Mouse (Mus musculus): ENCODE results near the gene Cdk11b. TPM values are rescaled to one million over a fixed set of nuclear protein-coding genes. Genes with fewer than 3 reads are reported as not detected.
"Not testable (repeated sequence)": the region's sequence is repeated elsewhere in the genome, so short reads cannot be mapped to it uniquely, and the experiment has no call there.

Cdk11b gene
- total RNA-seq, 4 experiments from 2014 or later, result 42.1 to 54.8 (median 46.9) TPM

GRCm38 (mm10) chr4:155668689-155669597 is 44.3 kb downstream of the Cdk11b start, which contains the start of gene Mib2:
Gene Mib2, minus strand, starts transcription at chr4:155669198.
- DNase-seq (ENCODE audit: low spot score in 2 of 2), result peak; percentile 96 to 98

DNA sequence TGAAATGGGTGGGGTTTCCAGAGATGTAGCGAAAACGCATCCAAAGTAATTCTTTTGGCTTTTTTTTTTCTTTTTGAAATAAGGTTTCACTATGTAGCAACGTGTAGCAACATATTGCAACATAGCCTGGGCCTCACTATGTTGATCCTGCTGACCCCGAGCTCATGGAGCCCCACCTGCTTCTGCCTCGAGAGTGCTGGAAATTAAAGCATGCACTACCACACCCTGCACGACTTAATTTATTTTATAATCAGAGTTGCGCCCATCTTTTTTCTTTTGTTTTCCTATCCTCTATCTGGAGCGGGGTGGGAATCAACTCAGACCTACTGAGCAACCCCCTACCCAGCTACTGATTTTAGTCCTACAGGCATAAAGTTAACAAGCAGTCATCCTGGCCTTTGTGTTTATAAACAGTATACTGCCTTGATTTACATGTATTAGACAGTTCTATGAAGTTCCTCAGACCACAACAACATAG is 45.0 kb downstream of the Cdk11b start:
- no peak for DNase-seq (ENCODE audit: low spot score in 2 of 2)

GRCm38 (mm10) chr4:155670236-155670635 is 45.6 kb downstream of the Cdk11b start:
- not testable (repeated sequence) for DNase-seq (ENCODE audit: low spot score in 2 of 2)

GRCm38 (mm10) chr4:155672082-155672481 is 47.4 kb downstream of the Cdk11b start:
- DNase-seq (ENCODE audit: low spot score in 2 of 2), result no peak

DNA sequence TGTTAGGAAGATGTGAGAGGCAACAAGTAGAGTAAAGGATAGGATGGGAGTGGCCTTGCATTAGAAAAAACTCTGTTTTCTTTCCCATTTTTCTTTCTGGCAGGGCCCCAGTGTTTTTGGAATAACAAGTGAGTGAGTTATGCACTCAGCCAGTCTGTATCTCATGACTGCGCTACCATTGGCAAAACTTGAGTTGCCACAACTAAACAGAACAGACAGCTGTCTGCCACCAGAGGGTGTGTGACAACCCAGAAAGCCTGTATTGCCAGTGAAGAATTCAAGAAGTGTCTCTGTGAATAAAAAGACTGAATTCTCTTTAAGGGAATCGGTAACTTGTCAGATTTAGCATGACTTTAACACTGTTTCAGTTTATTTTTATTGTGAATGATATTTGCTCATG is 51.3 kb downstream of the Cdk11b start:
- no peak for DNase-seq (ENCODE audit: low spot score in 2 of 2)

GRCm38 (mm10) chr4:155683670-155684277 is 59.1 kb downstream of the Cdk11b start:
- not testable (repeated sequence) for DNase-seq (ENCODE audit: low spot score in 2 of 2)

GRCm38 (mm10) chr4:155687764-155688163 is 63.1 kb downstream of the Cdk11b start:
- not testable (repeated sequence) for DNase-seq (ENCODE audit: low spot score in 2 of 2)

DNA sequence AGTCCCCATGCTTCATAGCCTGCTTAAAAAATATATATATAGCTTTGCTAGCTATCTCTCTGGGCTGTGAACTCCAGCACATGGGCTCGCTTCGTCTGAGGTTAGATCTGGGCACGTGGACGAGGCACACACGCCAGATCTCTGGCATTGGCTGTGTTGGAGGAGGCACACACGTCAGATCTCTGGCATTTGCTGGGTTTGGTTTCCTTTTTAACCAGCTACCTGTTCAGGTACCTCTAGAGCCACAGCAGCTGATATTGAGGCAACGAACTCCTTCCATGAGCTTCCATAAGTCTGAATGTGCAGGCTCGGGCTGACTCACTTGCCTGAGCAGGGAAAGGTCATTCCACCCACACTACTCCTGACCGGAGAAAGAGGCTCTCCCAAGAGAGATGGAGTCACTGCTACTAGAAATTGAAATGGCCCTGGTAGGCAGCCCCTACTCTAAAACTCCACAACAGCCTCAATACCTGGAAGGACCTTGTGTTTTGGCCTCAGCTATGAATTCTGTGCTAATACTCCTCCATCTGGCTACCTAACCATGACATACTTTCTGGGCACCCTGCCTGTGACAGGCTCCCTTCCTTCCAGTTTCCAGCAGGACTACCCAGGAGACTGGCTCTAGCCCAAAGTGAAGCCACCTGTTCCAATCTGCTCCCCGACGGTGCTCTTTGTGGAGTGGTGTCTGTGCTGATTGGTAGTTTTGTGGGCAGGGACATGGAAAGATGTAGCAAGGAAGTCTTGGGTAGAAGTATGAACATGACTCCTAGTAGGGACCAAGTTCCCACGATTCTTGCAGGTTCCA is 66.1 kb downstream of the Cdk11b start:
- DNase-seq (ENCODE audit: low spot score in 2 of 2), result peak; percentile 72 to 80

DNA sequence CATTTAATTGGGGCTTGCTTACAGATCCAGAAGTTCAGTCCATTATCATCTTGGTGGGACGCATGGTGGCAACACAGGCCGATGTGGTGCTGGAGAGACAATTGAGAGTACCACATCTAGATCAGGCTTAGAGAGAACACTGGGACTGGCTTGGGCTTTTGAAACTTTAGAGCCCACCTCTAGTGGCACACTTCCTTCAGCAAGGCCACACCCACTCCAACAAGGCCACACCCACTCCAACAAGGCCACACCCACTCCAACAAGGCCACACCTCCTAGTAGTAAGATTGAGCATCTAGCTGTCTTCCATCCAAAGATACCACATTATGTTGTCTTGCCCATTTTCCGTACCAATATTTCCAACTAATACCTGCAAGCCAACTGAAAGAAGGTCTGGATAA is 67.8 kb downstream of the Cdk11b start:
- no peak for DNase-seq (ENCODE audit: low spot score in 2 of 2)

DNA sequence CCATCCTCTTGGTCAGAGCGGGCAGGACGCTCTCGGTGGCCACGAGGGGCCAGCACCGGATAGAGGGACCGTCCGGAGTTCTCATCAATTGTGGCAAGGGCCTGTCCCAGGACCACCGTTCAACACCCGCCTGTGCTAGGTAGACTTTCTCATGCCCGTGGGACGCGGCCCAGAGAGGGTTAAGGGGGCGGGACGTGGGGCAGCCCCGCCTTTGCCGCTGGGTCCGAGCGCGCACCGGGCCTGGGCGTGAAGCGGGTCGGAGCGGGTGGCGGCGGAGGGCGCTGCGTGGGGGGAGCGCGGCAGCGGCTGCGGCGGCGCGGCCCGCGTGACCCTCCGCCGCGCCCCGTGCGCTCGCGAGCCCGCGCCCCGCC is 69.4 kb downstream of the Cdk11b start, which contains the start of gene Fndc10:
Gene Fndc10, plus strand, starts transcription at position 232 of the 371 bp plus-strand sequence.
- peak; percentile 49 to 62 for DNase-seq (ENCODE audit: low spot score in 2 of 2)

DNA sequence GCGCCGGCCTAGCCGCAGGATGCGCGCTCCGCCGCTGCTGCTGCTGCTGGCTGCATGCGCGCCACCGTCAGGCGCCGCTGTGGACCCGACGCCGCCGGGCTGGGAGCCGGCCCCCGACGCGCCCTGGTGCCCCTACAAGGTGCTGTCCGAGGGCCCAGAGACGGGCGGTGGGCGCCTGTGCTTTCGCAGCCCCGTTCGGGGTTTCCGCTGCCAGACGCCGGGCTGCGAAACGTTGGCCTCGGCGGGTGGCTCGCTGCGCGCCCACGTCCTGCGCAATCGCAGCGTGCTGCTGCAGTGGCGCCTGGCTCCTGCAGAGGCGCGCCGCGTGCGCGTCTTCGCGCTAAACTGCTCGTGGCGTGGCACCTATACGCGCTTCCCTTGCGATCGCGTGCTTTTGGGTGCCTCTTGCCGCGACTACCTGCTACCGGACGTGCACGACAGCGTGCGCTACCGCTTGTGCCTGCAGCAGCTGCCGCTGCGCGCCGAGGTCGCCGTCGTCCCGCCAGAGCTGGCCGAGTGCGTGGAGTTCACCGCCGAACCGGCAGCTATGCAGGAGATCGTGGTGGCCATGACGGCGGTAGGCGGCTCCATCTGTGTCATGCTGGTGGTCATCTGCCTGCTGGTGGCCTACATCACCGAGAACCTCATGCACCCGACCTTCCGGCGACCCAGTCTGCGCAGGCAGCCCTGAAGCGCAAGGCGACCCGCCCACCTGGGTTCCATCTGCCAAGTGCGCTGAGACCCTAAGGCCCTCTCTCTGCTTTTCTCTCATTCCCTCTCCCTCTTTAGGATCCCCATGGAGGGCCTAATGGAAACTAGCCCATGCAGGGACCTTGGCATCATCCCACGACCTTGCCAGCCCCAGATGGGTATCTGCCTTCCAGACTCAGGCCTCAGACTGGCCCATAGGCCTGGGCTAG is 70.1 kb downstream of the Cdk11b start:
- peak; percentile 60 to 76 for DNase-seq (ENCODE audit: low spot score in 2 of 2)

DNA sequence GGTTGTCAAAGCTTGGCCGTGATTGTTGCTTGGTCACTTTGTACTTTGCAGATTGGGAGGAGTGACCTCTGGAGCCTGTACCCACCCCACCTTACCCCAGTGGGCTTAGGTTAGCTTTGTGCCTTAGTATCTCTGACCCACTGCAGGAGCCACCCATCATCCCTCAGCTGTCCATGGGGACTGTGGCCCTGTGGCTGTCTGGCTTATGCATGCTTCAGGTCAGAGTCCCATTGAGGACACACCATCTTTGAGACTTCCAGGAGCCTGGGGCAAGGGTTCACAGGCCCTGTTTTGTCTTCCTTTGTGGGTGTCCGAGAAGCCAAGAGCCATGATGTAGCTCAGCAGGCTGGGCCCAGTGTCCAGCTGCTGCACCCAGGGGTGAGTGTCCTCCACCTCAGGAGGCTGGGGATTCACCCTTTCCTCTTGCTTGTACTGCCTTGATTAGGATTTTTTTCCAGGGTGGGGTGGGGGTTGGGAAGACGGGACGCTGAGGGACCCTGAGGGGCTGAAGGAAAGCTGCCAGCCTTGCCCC is 70.9 kb downstream of the Cdk11b start:
- no peak for DNase-seq (ENCODE audit: low spot score in 2 of 2)

GRCm38 (mm10) chr4:155696261-155697255 is 71.9 kb downstream of the Cdk11b start:
- DNase-seq (ENCODE audit: low spot score in 2 of 2), result no peak

Other genes starting within 250 kb of the Cdk11b start
- 10 to 100 TPM; 23.0 to 25.0 (median 24.7) TPM for gene Gabrd, start 226.7 kb upstream of the Cdk11b start, total RNA-seq (2022)
- gene Cfap74, start 215.7 kb upstream of the Cdk11b start, total RNA-seq (2022), result 10 to 100 TPM; 11.0 to 16.5 (median 15.2) TPM
- 1 to 10 TPM; 1.9 to 4.0 (median 3.0) TPM for gene Tmem52, start 155.7 kb upstream of the Cdk11b start, total RNA-seq (2022)
- 100 to 1,000 TPM; 649 to 753 (median 695) TPM for gene Gnb1, start 133.5 kb upstream of the Cdk11b start, total RNA-seq (2022)
- 10 to 100 TPM; 52.2 to 69.2 (median 59.6) TPM for gene Nadk, start 62.5 kb upstream of the Cdk11b start, total RNA-seq (2022)
- gene Slc35e2, start 23.4 kb upstream of the Cdk11b start, total RNA-seq (2022), result 10 to 100 TPM; 36.1 to 48.6 (median 42.5) TPM
- gene Gm10563, start 20.6 kb downstream of the Cdk11b start, total RNA-seq (2022), result not detected
- 1 to 10 TPM; 2.8 to 5.0 (median 3.5) TPM for gene Mmp23, start 28.5 kb downstream of the Cdk11b start, total RNA-seq (2022)
- 100 to 1,000 TPM; 101 to 122 (median 113) TPM for gene Mib2, start 44.3 kb downstream of the Cdk11b start, total RNA-seq (2022)
- gene Fndc10, start 69.5 kb downstream of the Cdk11b start, total RNA-seq (2022), result 10 to 100 TPM; 22.6 to 30.6 (median 26.6) TPM
- gene Ssu72, start 79.9 kb downstream of the Cdk11b start, total RNA-seq (2022), result 10 to 100 TPM; 86.8 to 99.4 (median 88.9) TPM
- 10 to 100 TPM; 32.7 to 35.8 (median 34.4) TPM for gene Tmem240, start 109.9 kb downstream of the Cdk11b start, total RNA-seq (2022)
- 10 to 100 TPM; 62.3 to 79.7 (median 65.0) TPM for gene Atad3a, start 136.2 kb downstream of the Cdk11b start, total RNA-seq (2022)
- 10 to 100 TPM; 13.3 to 14.9 (median 14.2) TPM for gene Vwa1, start 149.8 kb downstream of the Cdk11b start, total RNA-seq (2022)
- 10 to 100 TPM; 30.2 to 36.9 (median 34.5) TPM for gene Tmem88b, start 161.0 kb downstream of the Cdk11b start, total RNA-seq (2022)
- not detected for gene Ankrd65, start 165.6 kb downstream of the Cdk11b start, total RNA-seq (2022)
- gene Mrpl20, start 178.0 kb downstream of the Cdk11b start, total RNA-seq (2022), result 10 to 100 TPM; 74.2 to 85.2 (median 78.2) TPM
- 100 to 1,000 TPM in 1 of 4 experiments, 10 to 100 TPM in 3; 69.6 to 104 (median 79.7) TPM for gene Ccnl2, start 187.6 kb downstream of the Cdk11b start, total RNA-seq (2022)
- 100 to 1,000 TPM in 1 of 4 experiments, 10 to 100 TPM in 3; 95.2 to 103 (median 97.9) TPM for gene Aurkaip1, start 206.4 kb downstream of the Cdk11b start, total RNA-seq (2022)
- 10 to 100 TPM in 2 of 4 experiments, 1 to 10 TPM in 2; 7.4 to 10.9 (median 9.6) TPM for gene Mxra8, start 214.8 kb downstream of the Cdk11b start, total RNA-seq (2022)
- 10 to 100 TPM; 71.0 to 91.3 (median 82.6) TPM for gene Dvl1, start 222.5 kb downstream of the Cdk11b start, total RNA-seq (2022)
- under 1 TPM; 0.25 to 0.32 (median 0.31) TPM for gene Tas1r3, start 238.5 kb downstream of the Cdk11b start, total RNA-seq (2022)
- gene Cptp, start 244.6 kb downstream of the Cdk11b start, total RNA-seq (2022), result 10 to 100 TPM; 27.8 to 41.9 (median 29.5) TPM
- gene Ints11, start 244.7 kb downstream of the Cdk11b start, total RNA-seq (2022), result 10 to 100 TPM; 30.5 to 40.2 (median 35.9) TPM